Mouse (Mus musculus): Measurements from ENCODE around the gene Edar.
A peak's percentile ranks its signal among the peaks of the same experiment; 100 is the strongest.
"Not testable (repeated sequence)": the region's sequence is repeated elsewhere in the genome, so short reads cannot be mapped to it uniquely, and the experiment has no call there.

Edar gene

GRCm38 (mm10) chr10:58675533-58675932 lies at the start of gene Edar:
Edar (minus strand) TSS chr10:58675654.
- DNase-seq: peak; percentile 78 to 92

GRCm38 (mm10) chr10:58718110-58718509 lies 42.7 kb upstream of the Edar start, which contains the start of gene Gm17542:
Gm17542 (minus strand) TSS chr10:58718210.
- DNase-seq: not testable (repeated sequence)

GRCm38 (mm10) chr10:58714789-58715148 lies 39.3 kb upstream of the Edar start:
- no peak for DNase-seq

GRCm38 (mm10) chr10:58713855-58714788 lies 38.7 kb upstream of the Edar start:
- DNase-seq: peak; percentile 6

- DNase-seq: no peak
These were observed 37.8 kb upstream of the Edar start for GRCm38 (mm10) chr10:58713225-58713624.

GRCm38 (mm10) chr10:58709021-58709420 lies 33.6 kb upstream of the Edar start:
- no peak for DNase-seq

GRCm38 (mm10) chr10:58700578-58700977 lies 25.1 kb upstream of the Edar start:
- DNase-seq: no peak

GRCm38 (mm10) chr10:58700160-58700559 lies 24.7 kb upstream of the Edar start:
- no peak for DNase-seq

- DNase-seq: no peak
These were observed 23.5 kb upstream of the Edar start for GRCm38 (mm10) chr10:58698955-58699354.

- DNase-seq: no peak
These were observed 15.6 kb upstream of the Edar start for GRCm38 (mm10) chr10:58691051-58691450.

- DNase-seq: no peak
These were observed 3.8 kb upstream of the Edar start for GRCm38 (mm10) chr10:58679298-58679697.

- peak; percentile 73 to 94 for DNase-seq
These were observed 2.0 kb downstream of the Edar start for GRCm38 (mm10) chr10:58673278-58674061.

GRCm38 (mm10) chr10:58672557-58673277 lies 2.7 kb downstream of the Edar start:
- DNase-seq: no peak

- DNase-seq: peak; percentile 28 to 33
These were observed 11.6 kb downstream of the Edar start for GRCm38 (mm10) chr10:58663868-58664267.

- DNase-seq: no peak
These were observed 12.0 kb downstream of the Edar start for GRCm38 (mm10) chr10:58663417-58663816.

- no peak for DNase-seq
These were observed 16.0 kb downstream of the Edar start for GRCm38 (mm10) chr10:58659268-58659986.

- DNase-seq: peak; percentile 49 to 76
These were observed 17.7 kb downstream of the Edar start for GRCm38 (mm10) chr10:58657731-58658130.

- no peak for DNase-seq
These were observed 21.8 kb downstream of the Edar start for GRCm38 (mm10) chr10:58653679-58654078.

GRCm38 (mm10) chr10:58652418-58653394 lies 22.7 kb downstream of the Edar start:
- DNase-seq: peak; percentile 43 to 46

- no peak for DNase-seq
These were observed 23.4 kb downstream of the Edar start for GRCm38 (mm10) chr10:58652045-58652417.

All from kidney, postnatal 36 days (tissue).